Mouse (Mus musculus): Measurements from ENCODE around the gene Mettl14.
"Not testable (repeated sequence)": the region's sequence is repeated elsewhere in the genome, so short reads cannot be mapped to it uniquely, and the experiment has no call there.

Gene Mettl14

GRCm38 (mm10) chr3:123385486-123386156, at the start of gene Mettl14:
Gene Mettl14 (minus strand): TSS chr3:123386108.
- peak; percentile 96 for DNase-seq

- no peak for DNase-seq
These were observed 47.5 kb upstream of the Mettl14 start for GRCm38 (mm10) chr3:123433362-123433761.

- no peak for DNase-seq
These were observed 46.2 kb upstream of the Mettl14 start for GRCm38 (mm10) chr3:123431951-123432674.

- peak; percentile 22 to 35 for DNase-seq
These were observed 43.9 kb upstream of the Mettl14 start for GRCm38 (mm10) chr3:123429597-123430458.

GRCm38 (mm10) chr3:123428005-123428404, 42.1 kb upstream of the Mettl14 start:
- no peak for DNase-seq

- DNase-seq = no peak
These were observed 39.7 kb upstream of the Mettl14 start for GRCm38 (mm10) chr3:123425647-123426046.

- no peak for DNase-seq
These were observed 27.3 kb upstream of the Mettl14 start for GRCm38 (mm10) chr3:123413173-123413572.

GRCm38 (mm10) chr3:123411821-123412578, 26.1 kb upstream of the Mettl14 start:
- no peak for DNase-seq

GRCm38 (mm10) chr3:123404945-123405344, 19.0 kb upstream of the Mettl14 start:
- DNase-seq = no peak

GRCm38 (mm10) chr3:123397562-123398481, 11.9 kb upstream of the Mettl14 start:
- no peak for DNase-seq

GRCm38 (mm10) chr3:123395611-123396010, 9.7 kb upstream of the Mettl14 start:
- DNase-seq = no peak

GRCm38 (mm10) chr3:123391180-123391579, 5.3 kb upstream of the Mettl14 start:
- DNase-seq = no peak

- not testable (repeated sequence) for DNase-seq
These were observed 361 bp upstream of the Mettl14 start for GRCm38 (mm10) chr3:123386157-123386780.

GRCm38 (mm10) chr3:123385118-123385485, 806 bp downstream of the Mettl14 start:
- DNase-seq = no peak

- no peak for DNase-seq
These were observed 1.5 kb downstream of the Mettl14 start for GRCm38 (mm10) chr3:123384435-123384834.

- no peak for DNase-seq
These were observed 9.3 kb downstream of the Mettl14 start for GRCm38 (mm10) chr3:123376562-123376961.

- DNase-seq = peak; percentile 46 to 70
These were observed 14.0 kb downstream of the Mettl14 start for GRCm38 (mm10) chr3:123371766-123372535.

- DNase-seq = no peak
These were observed 15.0 kb downstream of the Mettl14 start for GRCm38 (mm10) chr3:123370927-123371326.

- DNase-seq = no peak
These were observed 16.7 kb downstream of the Mettl14 start for GRCm38 (mm10) chr3:123369161-123369560.

GRCm38 (mm10) chr3:123366820-123367219, 19.1 kb downstream of the Mettl14 start:
- DNase-seq = not testable (repeated sequence)

Data from lung, postnatal 4 days (tissue).